ENCODE assay signal across 8 mouse cellular contexts in genomic region chr7:142659181-142659681, GRCm38 (mm10). TPM values are rescaled to one million over a fixed set of nuclear protein-coding genes. Genes with fewer than 3 reads are reported as not detected.
A peak's percentile ranks its signal among the peaks of the same experiment; 100 is the strongest.
DNase-seq lines count a peak whose midpoint lies in the region; ATAC-seq lines count a peak whose summit lies in the region.

No protein-coding gene starts in this region.

- peak overlapping the region; percentile 63 for H3K4me3 ChIP-seq in kidney, embryonic 16.5 days (ENCODE audit: low read length)
- H3K4me3 ChIP-seq in embryonic facial prominence, embryonic 10.5 days = peak overlapping the region; percentile 64
- peak overlapping the region; percentile 39 for H3K4me3 ChIP-seq in hindbrain, embryonic 12.5 days
- H3K4me3 ChIP-seq in lung, embryonic 15.5 days = peak overlapping the region; percentile 46
- peak overlapping the region; percentile 60 for H3K4me3 ChIP-seq in stomach, embryonic 16.5 days (replicated peaks; ENCODE audit: low read length)

- peaks cover 90% of the 10 kb centered on the region for H3K27me3 ChIP-seq in kidney, embryonic 16.5 days (ENCODE audit: insufficient read depth, low read length)
- peaks cover 100% of the 10 kb centered on the region for H3K27me3 ChIP-seq in embryonic facial prominence, embryonic 10.5 days (replicated peaks; ENCODE audit: low read depth, poor library complexity, severe bottlenecking)
- H3K27me3 ChIP-seq in hindbrain, embryonic 12.5 days = peaks cover 94% of the 10 kb centered on the region
- peaks cover 99% of the 10 kb centered on the region for H3K27me3 ChIP-seq in lung, embryonic 15.5 days
- H3K27me3 ChIP-seq in stomach, embryonic 16.5 days (ENCODE audit: control insufficient read depth, insufficient read depth, low read length) = peaks cover 62% of the 10 kb centered on the region

- peak overlapping the region; percentile 75 for H3K4me2 ChIP-seq in kidney, embryonic 16.5 days (replicated peaks; ENCODE audit: low read depth, low read length)
- H3K4me2 ChIP-seq in hindbrain, embryonic 12.5 days (replicated peaks) = peak overlapping the region; percentile 52
- peak overlapping the region; percentile 76 for H3K4me2 ChIP-seq in lung, embryonic 15.5 days
- peak overlapping the region; percentile 54 for H3K4me2 ChIP-seq in stomach, embryonic 16.5 days (ENCODE audit: low read depth, low read length)

- H3K27ac ChIP-seq in kidney, embryonic 16.5 days (ENCODE audit: low read length) = peak overlapping the region; percentile 87
- peak overlapping the region; percentile 89 for H3K27ac ChIP-seq in embryonic facial prominence, embryonic 10.5 days (replicated peaks)
- H3K27ac ChIP-seq in hindbrain, embryonic 12.5 days = peak overlapping the region; percentile 71
- H3K27ac ChIP-seq in lung, embryonic 15.5 days = peak overlapping the region; percentile 90
- peak overlapping the region; percentile 91 for H3K27ac ChIP-seq in stomach, embryonic 16.5 days (ENCODE audit: low read length)

- ATAC-seq in kidney, embryonic 16.5 days (ENCODE audit: low FRiP score, low TSS enrichment) = peak; percentile 62
- peak; percentile 42; the same call in 1 of the 2 replicates for ATAC-seq in hindbrain, embryonic 12.5 days (ENCODE audit: low FRiP score)
- peak; percentile 71 for ATAC-seq in lung, embryonic 15.5 days (ENCODE audit: borderline replicate concordance, extremely low read depth, low FRiP score, low TSS enrichment)
- peak; percentile 77 for ATAC-seq in stomach, embryonic 16.5 days (ENCODE audit: insufficient read depth, low FRiP score)

- 0% methylated on average over 43 of the region's 70 CpGs for WGBS in kidney, embryonic 16.5 days
- 1% methylated on average over 69 of the region's 70 CpGs for WGBS in embryonic facial prominence, embryonic 10.5 days
- under 1% methylated on average over 64 of the region's 70 CpGs for WGBS in hindbrain, embryonic 12.5 days
- WGBS in lung, embryonic 15.5 days = under 1% methylated on average over 42 of the region's 70 CpGs
- WGBS in stomach, embryonic 16.5 days = under 1% methylated on average over 34 of the region's 70 CpGs

- no peak for DNase-seq in kidney, postnatal 25 days
- peak; percentile 80 for DNase-seq in embryonic facial prominence, embryonic 10.5 days (ENCODE audit: low spot score)
- DNase-seq in left cerebral cortex, adult 8-10 months (ENCODE audit: low spot score in 2 of 2) = no peak
- no peak for DNase-seq in T-cell, adult 2 months (ENCODE audit: low spot score)

- H3K36me3 ChIP-seq in kidney, embryonic 16.5 days (ENCODE audit: insufficient read depth, low read length) = peaks cover 5% of the 10 kb centered on the region; the same call in 1 of the 2 replicates
- H3K36me3 ChIP-seq in embryonic facial prominence, embryonic 10.5 days (replicated peaks) = peaks cover 23% of the 10 kb centered on the region
- H3K36me3 ChIP-seq in hindbrain, embryonic 12.5 days = no peaks in the 10 kb centered on the region
- H3K36me3 ChIP-seq in lung, embryonic 15.5 days = peaks cover 3% of the 10 kb centered on the region
- H3K36me3 ChIP-seq in stomach, embryonic 16.5 days (ENCODE audit: control insufficient read depth, insufficient read depth, low read length) = no peaks in the 10 kb centered on the region

- H3K9ac ChIP-seq in kidney, embryonic 16.5 days (replicated peaks; ENCODE audit: low read length) = peak overlapping the region; percentile 83
- peak overlapping the region; percentile 65 for H3K9ac ChIP-seq in hindbrain, embryonic 12.5 days
- peak overlapping the region; percentile 64 for H3K9ac ChIP-seq in lung, embryonic 15.5 days
- H3K9ac ChIP-seq in stomach, embryonic 16.5 days (ENCODE audit: low read length) = peak overlapping the region; percentile 83

- H3K9me3 ChIP-seq in kidney, embryonic 16.5 days (ENCODE audit: low read length) = no peaks in the 10 kb centered on the region
- H3K9me3 ChIP-seq in embryonic facial prominence, embryonic 10.5 days = no peaks in the 10 kb centered on the region
- H3K9me3 ChIP-seq in hindbrain, embryonic 12.5 days (replicated peaks) = no peaks in the 10 kb centered on the region
- no peaks in the 10 kb centered on the region for H3K9me3 ChIP-seq in lung, embryonic 15.5 days
- H3K9me3 ChIP-seq in stomach, embryonic 16.5 days (replicated peaks; ENCODE audit: control insufficient read depth, low read length) = no peaks in the 10 kb centered on the region

- H3K4me1 ChIP-seq in kidney, embryonic 16.5 days (ENCODE audit: insufficient read depth, low read length) = peaks cover 51% of the 10 kb centered on the region
- H3K4me1 ChIP-seq in embryonic facial prominence, embryonic 10.5 days = peaks cover 76% of the 10 kb centered on the region
- H3K4me1 ChIP-seq in hindbrain, embryonic 12.5 days = peaks cover 31% of the 10 kb centered on the region
- peaks cover 46% of the 10 kb centered on the region for H3K4me1 ChIP-seq in lung, embryonic 15.5 days
- H3K4me1 ChIP-seq in stomach, embryonic 16.5 days (ENCODE audit: control insufficient read depth, insufficient read depth, low read length) = no peaks in the 10 kb centered on the region; the same call in 1 of the 2 replicates

RNA-seq across cellular contexts. Expression of gene Igf2, which starts 7.4 kb away (rescaled TPM):
- 516 and 585 TPM in 2 replicates for polyA plus RNA-seq in kidney, embryonic 16.5 days (2015; fragmentation: Nextera tagmentation; extraction: Ambion mirVana)
- polyA plus RNA-seq in embryonic facial prominence, embryonic 10.5 days (2016; fragmentation: Nextera tagmentation; extraction: Ambion mirVana) = 360 and 378 TPM in 2 replicates
- 323 and 363 TPM in 2 replicates for polyA plus RNA-seq in hindbrain, embryonic 12.5 days (2016; fragmentation: Nextera tagmentation; extraction: Ambion mirVana)
- polyA plus RNA-seq in lung, embryonic 15.5 days (2015; fragmentation: Nextera tagmentation; extraction: Ambion mirVana) = 536 and 550 TPM in 2 replicates
- polyA plus RNA-seq in stomach, embryonic 16.5 days (2015; fragmentation: Nextera tagmentation; extraction: Ambion mirVana) = 669 and 788 TPM in 2 replicates
- total RNA-seq in left cerebral cortex, adult 8-10 months (2022) = 10 to 100 TPM; 82.1 to 99.4 (median 88.8) TPM

RNA-seq across cellular contexts. Expression of gene Gm49394, which starts 10.5 kb away (rescaled TPM):
- polyA plus RNA-seq in kidney, embryonic 16.5 days (2015; fragmentation: Nextera tagmentation; extraction: Ambion mirVana) = 0.07 TPM in 1 of 2 replicates, not detected in the other
- not detected in 2 replicates for polyA plus RNA-seq in embryonic facial prominence, embryonic 10.5 days (2016; fragmentation: Nextera tagmentation; extraction: Ambion mirVana)
- not detected in 2 replicates for polyA plus RNA-seq in hindbrain, embryonic 12.5 days (2016; fragmentation: Nextera tagmentation; extraction: Ambion mirVana)
- polyA plus RNA-seq in lung, embryonic 15.5 days (2015; fragmentation: Nextera tagmentation; extraction: Ambion mirVana) = 0.06 and 0.08 TPM in 2 replicates
- 0.09 TPM in 1 of 2 replicates, not detected in the other for polyA plus RNA-seq in stomach, embryonic 16.5 days (2015; fragmentation: Nextera tagmentation; extraction: Ambion mirVana)
- not detected for total RNA-seq in left cerebral cortex, adult 8-10 months (2022)
